Mouse (Mus musculus) megakaryocyte, embryonic 14.5 days (primary cell): ENCODE results near the gene Bach2.

ENCODE experiments used
- FLI1 ChIP-seq: IDR thresholded peaks from 2 replicates; pipeline ENCODE4 v1.6.1; 2012; ENCODE audit warnings: low read length, inconsistent platforms, mixed read lengths
- GATA1 ChIP-seq: IDR thresholded peaks from 3 replicates; pipeline ENCODE4 v1.6.1; 2012; ENCODE audit warnings: mixed read lengths, low read length, inconsistent platforms, borderline replicate concordance

DNA sequence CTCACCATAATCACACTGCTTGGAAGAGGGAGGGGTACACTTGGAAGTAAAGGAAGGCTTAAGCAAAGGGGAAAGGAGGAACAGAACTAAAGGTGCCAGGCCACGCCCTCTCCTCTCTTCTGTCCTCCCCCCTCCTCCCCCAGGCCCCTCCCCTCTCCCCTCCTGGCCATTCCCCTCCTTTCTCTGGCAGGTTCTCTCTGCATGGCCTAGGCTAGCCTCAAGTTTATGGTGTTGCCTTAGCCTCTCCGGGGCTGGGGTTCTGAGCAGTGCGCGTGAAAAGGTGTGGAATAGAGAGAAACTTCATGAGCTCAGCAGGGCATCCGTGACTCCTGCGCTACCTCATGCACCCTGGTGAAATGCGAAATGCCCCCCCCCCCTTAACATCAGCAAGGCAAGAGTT, 254.2 kb downstream of the Bach2 start:
- TF ChIP-seq FLI1 (no peak), GATA1 (no peak)
